Mouse (Mus musculus) lung, postnatal 25 days (tissue): ENCODE data around the gene Flnb.

Experiments used
- DNase-seq: peaks from one replicate; pipeline ENCODE4 v3.0.0; 2022; ENCODE audit warnings: low spot score

The Flnb gene

DNA sequence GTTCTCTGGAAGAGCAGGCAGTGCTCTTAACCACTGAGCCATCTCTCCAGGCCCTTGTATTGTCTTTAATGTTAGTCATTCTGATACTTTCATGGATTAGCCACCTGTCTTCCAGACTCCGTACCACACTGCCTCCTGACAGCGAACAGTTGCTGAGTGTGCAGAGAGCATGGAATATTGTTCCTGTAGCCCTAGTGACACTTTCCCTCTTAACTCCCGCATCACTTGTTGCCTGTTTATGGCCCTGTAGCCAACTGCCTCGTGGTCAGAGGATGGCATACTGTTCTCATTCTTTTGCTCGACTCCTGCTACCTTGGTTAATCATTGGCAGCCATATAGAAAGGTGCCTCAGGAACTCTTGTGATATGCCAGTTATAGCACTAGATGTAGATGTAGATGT lies 45.4 kb downstream of the Flnb start:
- DNase-seq, result no peak

DNA sequence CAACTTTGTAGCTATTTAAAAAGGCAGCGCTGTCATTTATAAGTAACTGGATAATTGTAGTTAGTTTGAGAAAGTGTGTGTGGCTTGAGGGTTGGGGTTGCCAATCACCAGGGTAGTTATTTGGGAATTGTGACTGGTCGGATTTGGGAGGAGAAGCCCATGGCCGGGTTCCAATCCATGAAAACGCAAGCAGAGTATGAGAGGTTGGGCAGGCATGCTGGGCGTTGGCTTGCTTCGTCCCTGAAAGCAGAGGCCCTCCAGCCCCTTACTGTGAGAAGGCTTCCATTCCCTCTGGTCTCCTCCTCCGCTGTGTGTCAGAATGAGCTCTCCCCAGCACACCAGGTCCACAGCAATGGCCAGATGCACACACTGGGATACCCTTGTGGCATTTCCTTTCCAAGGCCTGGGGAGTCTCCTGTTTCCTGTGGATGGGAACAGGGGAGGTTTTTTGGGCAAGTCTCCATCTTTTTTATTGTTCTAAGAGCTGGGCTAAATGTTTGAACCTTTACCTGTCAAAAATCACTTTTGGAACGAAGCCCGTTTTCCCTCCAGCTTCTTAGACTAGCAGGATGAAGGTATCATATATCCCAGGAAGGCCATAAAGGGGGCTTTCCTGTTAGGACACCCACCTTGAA lies 46.2 kb downstream of the Flnb start:
- DNase-seq, result no peak

DNA sequence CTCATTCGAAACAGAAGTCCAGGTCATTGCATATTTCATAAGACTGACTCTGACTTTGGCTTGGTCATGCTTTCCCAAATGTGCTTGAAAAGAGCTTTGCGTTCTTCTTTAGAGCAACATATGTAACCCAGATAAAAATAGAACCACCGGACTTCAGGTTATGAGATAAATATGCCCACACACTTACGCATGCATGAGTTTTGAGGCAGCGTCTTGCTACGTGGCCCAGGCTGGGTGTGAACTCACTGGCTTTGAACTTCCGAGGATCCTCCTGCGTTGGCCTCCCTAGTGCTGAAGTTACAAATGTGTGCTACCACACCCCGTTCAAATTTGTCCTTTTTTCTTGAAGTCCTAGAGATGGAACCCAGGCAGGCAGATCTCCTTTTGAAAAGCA lies 46.7 kb downstream of the Flnb start:
- no peak for DNase-seq

DNA sequence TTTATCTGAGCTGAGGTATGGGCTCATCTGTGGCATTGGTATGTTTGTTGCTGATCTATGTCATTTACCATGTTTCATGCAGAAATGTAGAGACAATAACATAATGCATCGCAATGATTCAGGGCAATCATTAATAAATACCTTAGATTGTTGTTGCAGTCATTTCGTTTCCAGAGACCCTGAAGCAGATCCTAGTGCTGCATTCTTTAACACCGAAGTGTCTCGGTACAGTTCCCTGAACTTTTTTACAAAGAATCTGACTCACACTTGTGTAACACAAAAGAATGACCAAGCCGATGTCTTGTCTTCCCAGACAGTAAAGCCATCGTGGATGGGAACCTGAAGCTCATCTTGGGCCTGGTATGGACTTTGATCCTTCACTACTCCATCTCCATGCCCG lies 49.5 kb downstream of the Flnb start:
- no peak for DNase-seq

DNA sequence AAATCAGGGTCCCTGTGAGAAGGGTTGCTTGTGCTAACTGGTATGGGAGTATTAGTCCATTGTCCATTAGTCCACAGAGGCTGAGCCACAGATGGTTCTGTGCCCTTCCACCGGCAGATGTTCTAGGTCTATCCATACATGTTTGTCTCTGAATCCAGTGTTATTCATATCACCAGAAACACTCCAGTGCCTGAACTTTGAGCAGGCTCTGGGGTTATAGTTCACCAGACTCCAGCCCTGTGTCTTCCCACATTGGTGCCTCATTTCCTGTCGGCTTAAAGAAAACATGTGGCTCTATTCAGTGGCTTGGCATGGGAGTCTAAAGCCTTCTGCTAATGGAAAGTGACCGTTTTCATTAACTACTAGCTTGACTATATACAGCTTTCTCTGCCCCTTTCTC lies 50.1 kb downstream of the Flnb start:
- no peak for DNase-seq

DNA sequence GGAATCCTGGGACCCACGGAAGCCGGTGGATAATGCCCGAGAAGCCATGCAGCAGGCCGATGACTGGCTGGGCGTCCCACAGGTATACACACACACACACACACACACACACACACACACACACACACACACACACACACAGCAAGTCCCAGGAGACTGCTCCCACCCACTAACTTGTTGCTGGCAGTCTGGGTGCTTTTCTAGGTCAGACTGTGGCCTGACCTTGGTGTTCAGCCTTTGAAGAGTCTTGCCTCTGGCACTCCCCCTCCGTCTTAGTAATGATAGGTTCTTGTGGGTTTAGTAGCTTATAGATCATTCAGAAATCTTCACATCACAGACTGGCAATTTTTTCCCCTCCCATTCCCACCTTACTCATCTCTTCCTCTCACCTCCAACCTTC lies 52.0 kb downstream of the Flnb start:
- no peak for DNase-seq

DNA sequence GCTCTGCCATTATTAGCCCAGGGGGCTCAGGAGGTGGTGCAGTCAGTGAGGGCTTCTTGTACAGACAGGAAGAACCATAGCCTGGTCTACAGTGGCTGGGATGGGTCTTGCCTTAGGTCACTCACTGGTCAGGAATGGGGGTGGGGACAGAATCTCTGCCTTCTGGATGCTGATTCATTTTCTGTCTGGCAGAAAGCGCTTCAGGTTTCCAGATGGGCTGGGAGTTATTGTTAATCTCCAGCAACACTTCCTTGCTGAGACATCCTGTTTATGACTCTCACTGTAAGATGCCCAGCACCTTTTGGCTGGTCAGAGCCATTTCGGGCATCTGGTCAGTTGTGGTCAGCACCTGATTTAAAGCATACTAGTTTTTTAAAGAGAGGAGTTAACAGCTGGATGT lies 55.8 kb downstream of the Flnb start:
- no peak for DNase-seq

DNA sequence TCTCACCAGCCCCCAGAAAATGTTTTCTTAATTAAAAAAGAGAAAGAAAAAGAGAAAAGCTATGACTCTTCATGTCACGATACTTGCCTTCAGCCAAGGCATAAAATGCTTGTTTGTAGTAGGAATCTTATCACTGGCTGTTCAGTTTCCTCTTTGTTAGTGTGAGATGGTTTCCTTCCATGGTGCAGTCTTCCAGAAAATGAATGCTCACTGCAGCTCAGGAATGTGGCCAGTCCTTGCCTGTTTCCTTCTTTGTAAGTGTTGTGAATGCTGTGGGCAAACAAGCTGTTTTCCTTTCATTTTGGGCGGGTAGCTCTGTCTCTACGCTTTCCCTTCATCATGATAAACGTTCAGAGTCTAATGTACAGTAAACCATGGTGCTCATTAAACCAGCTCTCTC lies 56.7 kb downstream of the Flnb start:
- no peak for DNase-seq

DNA sequence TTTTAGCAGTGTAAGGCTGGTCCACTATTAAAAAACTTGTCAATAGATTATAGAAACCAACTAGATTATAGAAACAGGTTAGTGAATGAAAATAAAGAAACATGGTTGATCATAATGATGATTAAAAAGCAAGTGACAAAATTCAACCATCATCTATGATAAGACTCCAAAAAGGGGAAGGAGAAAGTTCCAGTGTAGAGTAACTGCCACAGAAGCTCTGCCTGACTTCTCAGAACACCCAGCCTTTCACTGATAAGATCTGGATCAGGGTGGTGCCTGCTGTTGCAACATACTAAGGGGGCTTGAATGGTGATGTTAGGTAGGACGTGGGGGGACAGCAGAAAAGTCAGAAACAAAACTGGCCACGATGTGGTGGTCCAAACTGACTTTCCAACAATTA lies 60.2 kb downstream of the Flnb start:
- no peak for DNase-seq

DNA sequence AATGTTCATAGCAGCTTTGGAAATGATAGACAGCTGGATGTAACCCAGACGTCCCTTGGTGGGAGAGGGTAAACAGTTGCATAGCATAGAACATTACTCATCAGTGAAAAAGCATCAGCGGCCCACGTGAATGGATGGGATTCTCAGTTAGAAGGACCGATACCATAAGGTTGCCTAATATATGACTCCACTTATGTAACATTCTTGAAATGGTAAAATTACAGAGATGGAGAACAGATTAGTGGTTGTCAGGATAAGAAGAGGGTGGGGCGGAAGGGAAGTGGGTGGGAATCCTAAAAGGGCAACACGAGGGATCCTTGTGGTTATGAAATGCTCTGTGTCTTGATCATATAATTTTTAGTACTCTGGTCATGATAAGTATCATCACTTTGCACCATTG lies 62.6 kb downstream of the Flnb start:
- no peak for DNase-seq

DNA sequence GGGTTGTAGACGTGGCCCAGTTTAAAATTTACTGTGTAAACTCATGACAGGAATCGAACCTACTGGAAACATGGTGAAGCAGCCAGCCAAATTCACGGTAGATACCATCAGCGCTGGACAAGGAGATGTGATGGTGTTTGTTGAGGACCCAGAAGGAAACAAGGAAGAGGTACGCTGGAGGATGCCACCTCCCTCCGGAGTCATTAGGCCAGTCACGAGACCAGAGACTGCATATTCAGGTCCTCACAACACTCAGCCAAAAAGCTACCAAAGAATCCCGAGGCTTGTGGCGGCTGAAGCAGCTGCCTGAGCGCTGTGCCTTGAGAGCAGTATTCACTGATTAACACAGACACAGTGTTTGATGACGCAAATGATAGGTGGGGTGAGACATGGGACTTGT lies 63.8 kb downstream of the Flnb start:
- no peak for DNase-seq

DNA sequence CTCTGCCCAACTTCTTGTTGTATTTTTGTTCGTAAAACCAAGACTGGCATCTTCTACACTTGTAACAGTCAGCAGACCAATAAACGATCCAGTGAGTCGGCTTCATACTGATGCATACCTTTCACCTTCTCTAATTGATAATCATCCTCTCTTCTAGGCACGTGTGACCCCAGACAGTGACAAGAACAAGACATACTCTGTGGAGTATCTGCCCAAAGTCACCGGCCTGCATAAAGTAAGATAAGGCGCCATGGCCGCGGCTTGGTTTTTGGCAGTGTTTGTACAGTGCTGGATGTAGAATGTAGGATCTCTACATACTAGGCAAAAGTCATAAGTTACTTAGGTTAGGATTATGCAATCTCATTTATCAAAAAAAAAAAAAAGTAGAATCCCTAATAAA lies 64.3 kb downstream of the Flnb start:
- DNase-seq, result no peak

DNA sequence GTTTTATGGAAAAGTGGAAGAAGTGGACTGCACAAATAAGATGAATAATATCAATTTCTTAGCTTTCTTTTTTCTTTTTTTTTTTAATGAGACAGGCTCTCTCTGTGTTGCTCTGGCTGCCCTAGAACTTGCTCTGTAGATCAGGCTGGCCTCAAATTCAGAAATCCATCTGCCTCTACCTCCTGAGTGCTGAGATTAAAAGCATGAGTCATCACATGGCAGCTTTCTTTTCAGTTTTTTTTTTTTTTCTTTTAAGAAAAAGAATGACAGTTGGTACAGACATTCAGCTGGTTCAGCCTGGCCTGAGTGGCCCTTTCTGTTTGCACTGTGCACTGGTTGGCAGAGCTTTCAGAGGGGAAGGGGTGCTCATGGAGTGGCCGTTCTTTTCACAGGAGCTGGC lies 66.4 kb downstream of the Flnb start:
- DNase-seq, result no peak

DNA sequence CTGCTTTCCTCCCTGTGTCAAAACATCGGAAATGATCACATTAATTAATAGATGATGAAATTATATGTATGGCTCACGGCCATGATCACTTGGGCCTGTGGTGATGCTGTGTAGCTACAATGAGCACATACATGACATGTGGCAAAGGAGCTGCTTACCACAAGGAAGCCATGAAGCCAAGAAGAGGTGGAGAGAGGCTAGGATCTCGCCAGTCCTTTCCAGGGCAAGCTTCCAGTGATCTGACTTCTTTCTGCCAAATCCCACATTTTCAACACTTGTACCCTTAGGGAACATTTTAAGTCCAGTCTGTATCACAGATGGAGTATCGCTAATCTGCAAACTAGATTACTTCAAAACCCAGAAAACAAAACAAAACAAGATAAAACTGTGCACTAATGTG lies 67.1 kb downstream of the Flnb start:
- no peak for DNase-seq

DNA sequence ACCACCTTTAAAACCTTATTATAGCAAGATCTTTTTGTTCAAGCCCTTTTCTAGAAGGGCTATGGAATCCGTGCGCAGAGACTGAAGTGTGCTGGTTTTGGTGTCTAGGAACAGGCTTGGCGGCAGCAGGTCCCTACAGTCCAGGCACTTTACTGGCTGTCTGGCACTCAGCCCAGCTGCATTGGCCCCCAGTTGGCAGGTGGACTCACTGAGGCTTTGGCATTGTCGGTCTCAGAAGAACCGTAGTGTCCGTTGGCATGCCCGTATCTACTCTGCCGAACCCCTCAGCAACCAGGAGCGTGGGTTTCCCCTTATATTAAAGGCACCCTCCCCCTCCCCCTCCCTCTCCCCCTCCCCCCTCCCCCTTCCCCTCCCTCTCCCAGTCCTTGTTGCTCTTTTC lies 67.8 kb downstream of the Flnb start:
- DNase-seq, result no peak

DNA sequence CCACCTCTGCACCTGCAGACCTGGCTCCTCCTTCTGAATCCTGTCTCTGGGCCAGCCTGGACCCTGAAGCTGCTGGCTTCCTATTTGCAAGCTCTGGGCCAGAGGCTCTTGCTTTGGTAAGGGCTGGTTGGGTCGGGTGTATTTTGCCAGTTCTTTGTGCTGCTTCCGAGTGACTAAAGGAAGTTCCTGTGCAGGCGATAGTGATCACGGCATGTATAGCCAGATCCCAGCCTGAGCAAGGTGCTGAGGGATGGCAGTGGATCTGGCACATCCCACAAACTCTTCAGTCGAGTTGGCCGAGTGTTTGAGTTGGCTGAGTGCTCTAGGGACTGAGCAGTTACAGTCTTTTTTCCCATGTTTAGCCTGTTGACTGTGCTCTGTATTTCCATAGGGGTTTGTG lies 68.3 kb downstream of the Flnb start:
- peak; percentile 34 for DNase-seq

DNA sequence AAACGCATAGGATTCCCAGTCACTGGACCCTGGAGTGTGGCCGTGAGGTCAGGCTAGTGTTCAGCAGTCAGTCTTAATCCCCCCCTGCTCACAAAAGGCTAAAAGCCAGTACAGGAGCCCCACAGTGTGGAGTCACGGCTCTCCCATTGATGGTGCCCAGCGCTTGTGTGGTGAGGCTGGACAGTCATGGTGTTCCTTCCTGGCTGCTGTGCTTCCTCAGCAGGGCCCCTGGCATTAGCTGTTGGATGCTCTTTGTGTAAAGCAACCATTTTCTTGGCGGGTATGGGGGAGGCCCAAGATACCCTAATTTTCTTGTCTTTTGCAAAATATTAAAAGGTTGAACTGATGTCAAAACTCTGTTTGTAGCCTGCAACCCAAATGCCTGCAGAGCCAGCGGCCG lies 69.4 kb downstream of the Flnb start:
- DNase-seq, result no peak

DNA sequence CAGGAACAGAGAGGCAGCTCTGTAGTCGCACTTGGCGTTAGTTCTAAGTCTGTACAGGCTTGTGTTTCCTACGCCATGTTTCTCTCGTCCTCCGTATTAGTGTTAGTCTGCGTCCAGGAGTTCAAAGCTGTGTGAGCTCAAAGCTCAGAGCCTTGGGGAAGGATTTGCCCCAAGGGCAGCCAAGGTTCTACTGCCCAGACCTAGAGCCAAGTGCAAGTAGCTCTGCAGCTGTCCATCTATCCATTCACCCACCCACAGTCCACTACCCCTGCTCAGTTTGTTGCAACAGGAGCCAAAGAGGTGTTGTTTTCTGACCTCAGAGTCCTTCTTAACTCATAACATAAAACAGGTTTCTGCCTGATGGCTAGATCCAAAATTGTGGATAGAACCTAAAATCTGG lies 70.5 kb downstream of the Flnb start:
- DNase-seq, result no peak

DNA sequence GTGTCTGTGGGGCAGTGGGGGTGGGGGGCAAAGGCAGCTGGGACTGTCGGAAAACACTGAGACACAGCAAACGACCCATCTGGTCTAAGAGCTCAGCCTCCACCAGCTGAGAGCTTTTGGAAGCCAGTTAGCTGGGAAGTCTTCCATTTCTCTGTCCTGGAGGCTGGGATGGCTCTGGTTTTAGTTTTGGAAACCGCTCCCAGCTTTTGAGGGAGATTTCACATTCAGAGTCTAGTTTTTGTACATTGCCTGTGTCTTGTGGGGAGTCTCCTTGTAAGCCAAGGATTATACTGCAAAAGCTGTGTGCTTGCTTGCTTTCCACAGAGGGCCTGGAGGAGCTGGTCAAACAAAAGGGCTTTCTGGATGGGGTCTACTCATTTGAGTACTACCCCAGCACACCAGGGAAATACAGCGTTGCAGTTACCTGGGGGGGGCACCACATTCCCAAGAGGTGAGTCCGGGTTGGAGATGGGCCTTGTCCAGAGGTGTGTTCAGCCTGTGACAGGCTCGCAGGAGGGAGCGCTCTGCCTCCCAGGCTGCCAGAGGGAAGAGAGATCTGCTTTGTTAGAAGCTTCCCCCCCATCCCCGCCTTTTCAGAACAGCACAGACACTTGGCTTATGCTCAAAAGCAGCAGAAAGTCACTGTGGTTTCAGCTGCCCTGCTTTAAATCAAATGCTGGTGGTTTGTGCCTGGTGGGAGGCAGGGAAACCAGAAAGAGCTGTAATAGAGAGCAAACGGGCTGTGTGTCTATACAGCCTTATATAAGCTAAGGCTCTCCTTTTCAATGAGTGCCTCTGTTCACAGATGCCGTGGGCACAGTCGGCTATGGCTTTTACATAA lies 71.3 kb downstream of the Flnb start:
- no peak for DNase-seq

DNA sequence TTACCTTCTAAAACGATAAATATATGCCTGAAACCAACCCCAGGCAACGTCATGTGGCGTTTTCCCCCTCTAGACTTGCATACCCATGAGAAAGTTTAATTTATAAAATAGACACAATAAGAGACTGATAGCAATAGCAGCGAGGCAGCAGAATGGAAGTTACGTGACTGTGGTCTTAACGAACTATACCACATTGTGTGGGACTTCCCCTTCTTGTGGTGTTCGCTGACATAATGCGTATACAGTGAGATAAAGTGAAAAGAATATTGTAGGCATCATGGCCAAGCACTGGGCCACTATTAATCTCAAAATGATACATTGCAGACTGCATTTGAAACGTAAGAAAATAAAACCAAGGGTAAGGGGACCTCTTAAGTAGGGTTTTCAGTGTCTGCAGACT lies 72.1 kb downstream of the Flnb start:
- DNase-seq, result no peak

DNA sequence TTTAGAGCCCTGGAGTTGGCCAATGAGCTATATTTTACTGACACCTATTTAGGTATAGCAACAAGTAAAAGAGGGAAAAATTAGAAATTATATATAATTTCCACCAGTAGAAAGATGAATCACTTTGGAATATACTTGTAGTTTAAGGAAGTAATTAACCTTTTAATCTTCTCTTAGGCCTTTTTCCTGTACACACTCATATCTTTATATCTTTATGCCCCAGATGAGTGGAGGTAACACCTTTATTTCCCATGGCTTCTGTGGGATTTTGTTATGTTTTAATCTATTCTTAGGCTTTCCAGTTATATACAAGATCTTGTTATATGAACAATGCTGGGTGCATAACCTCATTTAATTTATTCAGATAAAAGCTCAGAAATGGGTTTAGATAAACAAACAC lies 73.6 kb downstream of the Flnb start:
- no peak for DNase-seq

DNA sequence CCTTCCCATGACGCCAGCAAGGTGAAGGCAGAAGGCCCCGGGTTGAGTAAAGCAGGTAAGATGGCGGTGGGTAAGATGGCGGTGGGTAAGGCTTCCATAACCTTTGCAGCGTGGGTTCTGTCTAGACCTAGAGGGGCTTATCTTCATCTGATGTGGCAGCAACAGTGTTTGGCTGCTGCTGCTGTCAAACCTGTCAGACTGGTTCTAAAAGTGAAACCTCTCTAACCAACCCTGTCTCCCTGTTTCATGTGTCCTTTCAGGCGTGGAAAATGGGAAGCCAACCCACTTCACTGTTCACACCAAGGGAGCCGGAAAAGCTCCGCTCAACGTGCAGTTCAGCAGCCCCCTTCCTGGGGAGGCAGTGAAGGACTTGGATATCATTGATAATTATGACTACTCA lies 78.4 kb downstream of the Flnb start:
- DNase-seq, result peak; percentile 76

DNA sequence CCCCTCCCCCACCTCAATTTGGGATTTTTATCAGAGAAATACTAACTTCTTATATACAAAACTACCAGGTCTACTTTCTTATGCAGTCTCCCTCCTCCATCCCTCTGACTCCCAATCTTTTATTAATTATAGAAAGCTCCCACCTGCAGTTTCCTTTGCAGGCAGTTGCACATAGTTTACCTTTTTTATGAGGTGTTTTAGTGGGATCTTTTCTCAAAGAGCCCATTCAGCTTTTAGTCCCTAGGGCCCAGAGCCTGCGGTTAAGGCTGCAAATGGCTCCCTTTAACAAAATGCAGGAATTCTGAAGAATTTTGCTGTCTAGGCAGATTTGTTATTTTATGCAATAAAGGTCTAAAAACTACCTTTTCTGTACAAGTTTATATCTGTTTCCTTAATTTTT lies 78.9 kb downstream of the Flnb start:
- DNase-seq, result no peak

DNA sequence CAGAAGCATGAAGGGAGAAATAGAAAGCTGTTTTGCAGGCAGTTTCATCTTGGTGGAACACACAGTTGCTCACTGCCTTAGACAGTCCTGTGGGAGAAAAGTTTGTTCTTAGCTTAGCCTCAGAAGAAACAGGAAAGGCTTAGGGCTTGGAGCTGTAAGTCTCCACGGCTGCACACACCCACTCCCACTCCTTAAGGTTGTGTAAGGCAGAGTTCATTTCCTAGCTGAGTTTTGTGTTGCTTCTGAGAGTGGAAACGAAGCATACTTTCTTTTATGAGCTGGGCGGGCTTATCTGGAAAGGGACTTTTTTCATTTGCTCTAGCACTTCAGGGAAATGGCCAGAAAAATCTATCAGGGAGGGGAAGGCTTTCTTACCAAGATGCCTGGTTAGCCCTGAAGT lies 82.2 kb downstream of the Flnb start:
- no peak for DNase-seq
